Mouse (Mus musculus): Measurements from ENCODE around the gene Nsmce1.

The Nsmce1 gene

DNA sequence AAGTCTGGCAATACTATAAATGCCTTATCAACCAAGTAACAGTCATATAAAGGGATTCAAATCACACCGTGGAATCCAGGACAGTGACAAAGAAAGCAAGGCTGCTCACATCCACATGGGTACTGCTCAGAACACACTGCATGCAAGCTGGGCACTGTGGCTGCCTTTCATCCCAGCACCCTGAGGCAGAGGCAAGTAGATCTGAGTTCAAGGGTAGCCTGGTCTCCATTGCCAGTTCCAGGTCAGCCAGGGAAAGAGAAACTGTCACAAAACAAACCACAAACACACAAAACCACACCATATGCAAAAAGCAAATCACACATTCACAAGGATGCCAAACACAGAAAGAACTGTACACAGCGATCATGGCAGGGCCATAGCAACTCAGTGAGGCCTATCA, 1.8 kb downstream of the Nsmce1 start:
- DNase-seq (ENCODE audit: low spot score) = no peak

DNA sequence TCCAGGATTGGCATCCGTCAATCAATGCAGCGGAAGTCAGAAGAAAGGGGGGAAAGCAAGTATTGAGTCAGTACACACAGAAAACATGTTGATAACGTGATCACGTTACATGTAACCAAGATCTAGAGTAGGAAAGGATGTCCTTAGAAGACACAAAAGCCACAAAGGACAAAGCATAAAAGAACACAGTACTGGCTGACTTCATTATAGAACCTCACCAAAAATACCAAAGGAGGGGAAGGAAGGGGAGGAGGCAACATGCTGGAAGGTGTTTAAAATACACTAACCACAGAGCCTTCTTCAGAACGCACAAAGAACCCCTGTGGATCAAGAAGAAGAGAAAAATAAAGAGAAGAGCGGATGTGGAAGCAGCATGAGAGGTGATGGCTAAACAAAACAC, 2.7 kb downstream of the Nsmce1 start:
- DNase-seq (ENCODE audit: low spot score) = no peak

DNA sequence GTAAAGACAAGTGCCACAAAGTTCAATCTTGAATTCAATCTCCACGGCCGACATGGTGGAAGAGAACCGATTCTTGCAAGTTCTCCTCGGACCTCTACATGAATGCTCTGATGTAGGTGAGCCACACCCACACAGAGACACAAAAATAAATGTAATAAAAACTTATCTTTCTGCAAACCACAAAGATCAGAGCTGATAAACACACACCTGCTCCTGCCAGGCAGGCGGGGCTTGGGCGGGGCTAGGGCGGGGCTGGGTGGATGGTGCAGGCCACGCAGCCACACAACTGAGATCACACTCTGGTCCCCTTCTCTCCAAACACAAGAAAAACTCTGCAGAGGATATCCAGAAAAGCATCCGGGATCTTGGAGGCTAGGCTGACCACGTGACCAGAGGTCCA, 4.3 kb downstream of the Nsmce1 start:
- no peak for DNase-seq (ENCODE audit: low spot score)

DNA sequence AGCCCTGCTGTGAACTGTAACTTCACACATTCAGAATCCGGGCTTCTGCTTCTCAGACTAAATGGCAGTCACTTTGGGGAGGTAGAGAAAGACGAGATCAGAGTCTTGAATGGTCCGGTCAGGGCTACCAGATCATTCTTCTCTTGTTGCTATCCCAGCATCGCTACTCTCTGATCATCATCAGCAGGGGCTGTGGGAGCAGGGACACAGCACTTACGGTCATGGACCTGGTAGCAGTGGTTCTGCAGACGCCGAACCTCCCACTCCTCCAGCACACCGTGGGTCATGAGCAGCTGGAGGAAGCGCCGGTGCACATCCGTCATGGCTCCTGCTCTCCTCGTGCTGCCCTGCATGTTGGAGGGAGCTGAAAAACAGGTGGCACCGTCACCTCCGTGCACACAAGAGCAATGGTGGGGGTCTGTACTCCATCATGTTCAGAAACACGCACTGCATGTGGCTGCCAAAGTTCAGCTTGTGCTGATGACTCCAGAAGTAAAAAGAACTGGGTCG, 5.2 kb downstream of the Nsmce1 start:
- DNase-seq (ENCODE audit: low spot score) = no peak

DNA sequence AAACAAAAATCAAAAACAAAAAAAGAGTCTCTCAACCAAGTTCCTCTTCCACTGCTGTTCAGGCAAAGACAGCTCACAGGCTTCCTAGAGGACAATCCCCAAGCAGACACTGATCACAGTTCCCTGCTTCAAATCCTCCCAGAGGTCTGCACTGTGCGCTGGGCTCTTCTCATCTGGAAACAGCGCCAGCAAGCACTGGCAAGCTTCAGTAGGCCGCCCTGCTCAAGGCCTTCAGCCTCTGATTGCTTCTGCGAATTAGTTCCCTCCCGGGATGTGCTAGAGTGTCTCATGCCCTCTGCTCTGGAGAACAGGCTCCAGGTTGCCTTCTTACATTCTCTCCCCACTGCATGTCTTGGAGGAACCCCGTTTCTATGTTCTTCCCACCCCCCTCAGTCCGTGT, 6.6 kb downstream of the Nsmce1 start:
- no peak for DNase-seq (ENCODE audit: low spot score)

DNA sequence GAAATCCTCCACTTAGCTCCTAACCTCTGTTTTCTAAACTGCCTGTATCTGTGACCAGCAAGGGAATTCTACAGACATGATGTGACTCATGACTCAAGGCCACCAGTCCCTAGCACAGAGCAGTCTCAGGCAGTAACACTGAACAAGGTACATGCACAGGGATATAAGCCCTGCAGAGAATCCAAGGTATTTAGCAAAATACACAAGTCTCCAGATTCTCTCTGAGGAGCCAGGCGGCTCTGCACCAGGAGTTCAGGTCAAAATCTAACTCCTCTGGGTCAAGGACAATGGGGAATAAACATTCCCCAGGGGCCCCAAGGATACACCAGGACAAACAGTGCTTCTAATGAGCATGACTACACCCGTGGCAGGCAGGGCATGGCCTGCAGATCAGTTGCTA, 8.5 kb downstream of the Nsmce1 start:
- no peak for DNase-seq (ENCODE audit: low spot score)

DNA sequence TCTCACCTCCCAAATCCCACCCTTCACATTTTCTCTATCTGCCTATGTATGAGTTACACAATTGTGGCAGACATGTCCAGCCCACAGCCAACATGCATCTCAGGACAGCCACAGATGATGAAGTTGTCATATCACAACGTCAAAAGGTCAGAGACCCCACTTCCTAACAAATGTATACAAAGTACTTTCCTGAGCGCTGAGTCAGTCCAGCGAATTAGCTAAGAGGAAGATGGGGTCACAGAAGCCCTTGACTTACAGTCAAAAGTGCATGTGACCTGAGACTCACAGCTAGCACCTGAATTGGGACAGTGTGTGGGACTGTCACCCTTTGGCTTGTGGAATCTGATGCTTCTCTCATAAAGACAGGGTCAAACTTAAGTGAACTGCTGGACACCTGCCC, 9.1 kb downstream of the Nsmce1 start:
- DNase-seq (ENCODE audit: low spot score) = no peak

DNA sequence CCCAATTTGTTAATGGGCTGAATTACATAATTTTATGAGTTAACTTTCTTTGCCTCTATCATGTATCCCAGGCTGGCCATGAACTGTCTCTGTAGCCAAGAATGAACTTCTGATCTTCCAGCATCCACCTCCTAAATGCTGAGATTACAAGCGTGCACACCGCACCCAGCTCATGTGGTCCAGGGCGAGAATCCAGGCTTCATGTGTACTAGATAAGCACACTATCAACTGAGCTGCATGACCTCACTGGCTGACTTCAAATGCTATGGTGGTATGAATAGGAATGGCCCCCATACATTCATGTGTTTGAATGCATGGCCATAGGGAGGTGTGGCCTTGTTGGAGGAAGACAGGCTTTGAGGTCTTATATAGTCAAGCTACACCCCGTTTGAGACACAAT, 10.9 kb downstream of the Nsmce1 start:
- DNase-seq (ENCODE audit: low spot score) = no peak

DNA sequence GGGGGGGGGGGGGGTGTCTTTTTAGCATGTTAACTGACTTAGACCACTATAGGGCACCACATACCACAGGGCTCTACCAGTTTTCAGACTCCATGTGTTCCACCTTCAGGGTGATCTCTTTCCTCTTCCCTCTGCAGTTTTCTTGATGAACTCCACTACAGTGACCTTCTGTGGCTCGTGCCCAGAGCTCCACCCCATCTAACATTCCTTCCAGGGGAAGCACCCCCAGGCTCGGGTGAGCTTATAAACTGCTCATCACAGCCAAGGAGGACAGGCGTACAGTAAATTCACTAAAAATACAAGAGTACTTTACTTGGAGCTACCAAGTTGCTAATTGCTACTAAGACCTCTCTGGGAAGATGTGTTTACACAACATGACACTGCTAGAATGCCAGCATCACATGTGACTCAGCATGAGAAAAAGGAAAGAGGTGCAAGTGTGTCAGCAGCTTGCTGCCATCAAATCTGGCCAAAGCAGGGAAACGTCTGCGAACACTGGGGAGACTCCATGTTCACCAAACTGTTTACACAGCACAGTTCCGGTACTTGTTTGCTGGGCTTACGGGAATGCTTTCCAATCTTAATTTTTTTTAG, 12.9 kb downstream of the Nsmce1 start:
- DNase-seq (ENCODE audit: low spot score) = no peak

DNA sequence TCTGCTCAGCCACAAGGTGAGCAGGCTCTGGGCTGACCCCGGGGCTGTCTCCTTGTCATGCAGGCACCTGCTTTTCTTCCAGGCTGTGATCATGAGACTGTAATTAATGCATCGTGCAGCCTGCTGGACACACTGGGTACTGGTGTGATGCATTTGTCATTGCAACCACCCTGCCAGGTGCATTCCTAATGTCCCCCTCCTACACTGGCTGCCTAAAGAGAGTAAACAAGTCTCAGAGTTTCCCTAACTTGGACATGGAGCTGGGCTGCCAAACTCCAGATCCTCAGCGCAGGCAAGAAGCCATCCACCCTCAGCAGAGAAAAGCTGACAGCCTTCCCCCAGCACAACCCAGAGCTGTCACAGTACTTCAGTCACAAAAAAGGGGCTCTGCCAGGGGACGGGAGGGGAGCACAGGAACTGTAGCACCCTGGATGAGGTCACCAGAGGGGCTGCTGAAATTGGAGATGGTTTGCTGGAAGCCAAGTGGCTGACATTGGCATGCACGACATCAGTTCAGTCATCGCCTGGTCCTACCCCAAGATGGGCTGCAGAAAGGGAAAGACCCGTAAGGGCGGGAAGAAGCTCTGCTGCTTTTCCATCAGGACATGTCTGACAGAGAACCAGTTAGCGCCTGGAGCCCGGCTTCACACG, 15.7 kb downstream of the Nsmce1 start:
- DNase-seq (ENCODE audit: low spot score) = no peak

DNA sequence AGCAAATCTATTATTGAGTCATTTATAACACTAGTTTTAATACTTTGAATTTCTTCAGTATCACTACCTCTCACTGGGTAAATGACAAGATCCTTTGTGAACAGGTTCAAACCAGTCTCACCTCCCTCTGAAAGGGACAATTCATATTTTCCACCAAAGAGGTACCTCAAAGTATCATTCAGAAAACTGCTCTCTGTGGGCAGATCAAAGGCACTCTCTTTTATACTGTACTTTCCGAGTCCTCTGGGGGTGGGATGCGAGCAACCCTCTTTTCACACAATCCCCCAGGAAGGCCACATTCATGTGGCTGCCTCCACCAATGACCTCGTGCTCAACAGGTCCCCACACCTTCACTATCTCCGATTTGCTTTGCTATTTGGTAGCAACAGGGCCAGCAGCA, 16.9 kb downstream of the Nsmce1 start:
- DNase-seq (ENCODE audit: low spot score) = no peak

DNA sequence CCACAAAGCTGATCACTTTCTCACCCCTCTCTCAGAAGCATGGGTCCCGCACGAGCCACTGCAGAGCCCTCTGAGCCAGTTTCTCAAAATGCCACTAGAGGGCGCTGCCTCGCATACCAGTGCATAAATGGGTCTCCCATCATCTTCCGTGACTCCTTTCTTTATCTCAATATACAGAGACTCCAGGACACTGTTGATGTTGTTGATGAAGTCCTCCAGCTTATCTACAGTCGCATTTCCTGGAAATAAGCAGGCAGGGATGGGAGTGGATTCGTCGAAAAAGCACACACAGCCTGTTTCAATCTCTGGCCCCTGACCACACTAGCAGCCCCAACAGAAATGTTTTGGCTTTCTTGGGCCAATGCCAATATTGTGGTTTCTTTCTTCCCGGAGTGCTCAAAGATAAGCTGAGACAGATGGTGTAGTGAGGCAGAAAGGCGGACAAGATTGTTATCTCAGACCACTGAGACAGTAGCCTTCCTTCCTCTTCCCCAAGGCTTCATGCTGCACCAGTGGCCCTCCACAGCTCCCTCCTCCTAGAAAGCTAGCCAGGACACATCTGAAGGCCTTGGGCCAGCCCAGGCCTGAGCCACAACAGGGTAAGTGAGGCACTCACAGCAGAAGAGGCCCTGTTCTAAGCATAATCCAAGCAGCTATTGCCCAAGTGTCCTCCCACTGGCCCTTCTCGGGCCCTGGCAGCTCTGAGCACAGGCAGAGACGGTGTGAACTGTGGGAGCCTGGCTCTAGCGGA, 19.2 kb downstream of the Nsmce1 start:
- DNase-seq (ENCODE audit: low spot score) = peak; percentile 87

DNA sequence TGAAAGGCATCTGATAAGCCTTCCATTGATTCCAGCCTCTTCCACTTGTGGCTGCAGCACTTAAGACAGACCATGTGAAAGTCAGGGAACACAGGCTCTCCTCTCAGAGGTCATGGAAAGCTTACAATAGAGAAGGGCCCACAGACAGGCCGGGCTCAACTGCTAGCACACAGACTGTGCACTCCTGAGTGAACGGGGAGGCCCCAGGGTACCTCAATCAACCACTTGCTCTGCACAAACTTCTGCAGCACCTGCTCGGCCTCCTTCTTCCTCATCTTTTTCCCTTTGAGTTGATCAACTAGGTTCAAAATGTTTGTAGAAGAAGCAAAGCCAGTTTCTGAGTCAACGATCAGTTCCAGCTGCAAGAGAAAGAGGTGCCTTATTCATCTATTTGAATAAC, 20.5 kb downstream of the Nsmce1 start:
- DNase-seq (ENCODE audit: low spot score) = no peak

DNA sequence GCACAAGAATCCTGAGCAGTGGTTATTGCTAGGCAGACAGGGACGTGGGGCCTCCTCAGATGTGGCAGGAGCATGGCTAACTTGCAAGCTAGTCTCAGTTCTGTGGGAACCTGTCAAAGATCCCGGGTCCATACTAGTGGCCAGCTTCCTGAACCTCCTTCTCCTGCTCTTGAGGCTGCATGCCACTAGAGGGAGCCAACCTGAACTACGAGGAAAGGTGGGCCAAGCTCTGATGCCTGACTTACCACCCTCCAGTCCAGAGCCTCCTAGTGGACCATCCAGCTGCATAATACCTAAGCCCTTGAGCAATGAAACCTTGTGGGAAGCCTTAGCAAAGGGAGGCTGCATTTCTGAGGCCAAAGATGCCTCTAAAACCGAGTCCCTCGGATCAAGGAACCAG, 21.5 kb downstream of the Nsmce1 start:
- peak; percentile 86 for DNase-seq (ENCODE audit: low spot score)

DNA sequence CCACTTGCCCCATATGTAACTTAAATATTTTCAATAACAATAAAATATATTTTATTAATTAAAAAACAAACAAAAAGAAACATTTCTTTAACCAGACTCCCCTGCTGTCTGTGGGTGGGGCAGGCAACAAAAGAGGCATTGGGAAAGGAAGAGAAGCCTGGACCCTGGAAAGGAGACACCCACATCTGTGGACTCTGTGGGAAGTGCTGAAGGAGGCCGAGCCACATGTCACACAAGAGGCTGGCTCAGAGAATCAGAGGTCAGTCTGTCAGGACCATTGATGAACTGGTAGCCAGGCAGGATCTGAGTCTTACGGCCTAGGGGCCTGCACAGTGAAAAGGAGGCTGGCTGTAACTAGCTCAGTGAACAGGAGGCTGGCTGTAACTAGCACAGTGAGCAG, 29.2 kb downstream of the Nsmce1 start:
- no peak for DNase-seq (ENCODE audit: low spot score)

DNA sequence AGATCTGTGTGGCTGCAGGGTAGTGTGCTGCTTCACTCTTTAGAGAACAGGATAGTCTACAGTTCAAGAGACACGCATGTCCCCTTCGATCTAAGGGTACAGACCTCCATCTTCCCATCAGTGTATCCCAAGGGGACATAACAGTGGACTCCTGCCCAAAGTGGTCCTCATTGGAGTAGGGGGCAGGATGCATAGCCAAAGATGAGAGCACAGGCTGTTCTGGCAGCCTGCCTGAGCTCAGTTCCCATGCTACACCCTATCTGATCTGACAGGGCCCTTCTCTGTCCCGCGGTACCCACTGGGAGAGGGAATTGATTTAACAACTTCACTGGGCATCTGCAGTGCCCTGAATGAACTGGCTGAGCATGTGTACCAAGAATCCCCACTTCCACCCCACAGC, 37.7 kb downstream of the Nsmce1 start:
- no peak for DNase-seq (ENCODE audit: low spot score)

DNA sequence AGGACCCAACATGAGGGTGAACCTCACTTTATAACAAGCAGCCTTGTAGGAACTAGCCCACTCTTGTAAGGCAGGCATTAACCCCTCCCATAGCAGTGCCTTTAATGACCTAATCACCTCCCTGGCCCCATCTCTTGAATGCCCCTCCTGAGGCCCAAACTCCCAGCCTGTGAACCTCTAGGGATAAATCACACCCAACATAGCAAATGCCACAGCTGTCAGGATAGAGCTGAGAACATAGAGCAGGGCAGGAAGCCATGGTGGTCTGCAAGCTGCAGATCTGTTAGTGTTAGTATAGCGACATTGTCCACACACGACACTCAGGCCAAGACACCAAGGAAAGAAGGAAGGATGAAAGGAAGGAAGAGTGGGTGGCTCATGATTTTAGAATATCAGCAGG, 40.3 kb downstream of the Nsmce1 start:
- DNase-seq (ENCODE audit: low spot score) = no peak

DNA sequence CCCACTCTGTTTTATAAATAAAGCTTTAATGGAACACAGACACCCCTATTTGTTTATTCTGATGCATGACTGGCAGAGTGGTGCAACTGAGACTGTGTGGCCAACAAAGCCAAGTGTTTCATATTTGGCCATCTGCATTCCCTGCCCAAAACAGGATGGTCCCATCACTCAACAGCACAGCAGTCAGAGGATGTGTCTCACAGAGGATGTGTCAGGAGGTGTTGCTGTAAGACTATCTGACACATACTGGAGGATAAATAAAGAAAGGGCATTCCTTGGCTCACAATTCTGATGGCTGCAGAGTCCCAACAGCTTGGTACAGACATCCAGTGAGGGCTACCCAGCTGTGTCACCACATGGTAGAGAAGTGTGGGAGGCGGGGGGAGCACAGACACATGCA, 40.7 kb downstream of the Nsmce1 start:
- no peak for DNase-seq (ENCODE audit: low spot score)

DNA sequence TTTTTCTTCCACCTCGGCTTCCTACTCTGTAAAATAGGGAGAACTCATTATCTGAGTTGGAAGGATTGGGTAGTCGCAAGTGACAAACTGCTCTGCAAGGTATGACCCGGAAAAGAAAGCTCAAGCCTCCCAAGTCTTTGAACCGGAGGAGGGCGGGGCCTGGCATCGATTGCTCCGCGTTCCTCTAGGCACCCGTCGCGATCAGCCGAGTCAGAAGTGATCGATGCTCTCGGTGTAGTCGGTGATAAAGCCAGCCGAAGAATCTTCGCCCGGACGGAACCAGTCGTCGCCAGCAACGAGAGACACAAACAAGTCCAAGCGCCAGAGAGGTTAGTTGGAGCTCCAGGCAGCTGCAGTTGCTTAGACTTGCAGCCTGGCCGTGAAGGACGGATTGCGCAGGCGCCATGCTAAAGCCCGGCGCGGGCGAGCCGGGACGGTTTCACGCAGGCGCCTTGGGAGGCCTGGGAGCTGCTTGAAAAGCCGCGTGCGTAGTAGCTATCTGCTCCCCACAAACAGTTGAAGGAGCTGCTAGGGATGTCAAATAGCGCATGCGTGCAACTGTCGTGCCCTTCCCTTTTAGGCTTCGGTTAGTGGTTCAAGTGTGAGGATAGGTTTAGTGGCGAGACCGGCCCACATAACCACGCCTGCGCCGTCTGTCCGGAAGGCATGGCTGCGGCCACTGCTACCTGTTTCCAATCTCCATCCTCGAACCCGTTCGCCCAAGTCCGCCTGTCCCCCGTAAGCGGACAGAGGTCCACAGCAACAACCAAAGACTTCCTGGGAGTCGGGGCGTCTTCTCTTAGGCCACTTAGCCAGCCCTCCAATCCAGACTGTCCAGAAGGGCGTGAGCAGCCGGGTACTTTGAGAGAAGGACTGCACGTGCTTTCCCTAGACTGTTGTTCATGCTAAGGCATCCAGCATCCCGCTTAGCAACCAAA, 46.7 kb downstream of the Nsmce1 start, which contains the start of gene Kdm8:
TSS of gene Kdm8 (plus strand) at position 213 of the 938 bp plus-strand sequence.
- peak; percentile 97 for DNase-seq (ENCODE audit: low spot score)

DNA sequence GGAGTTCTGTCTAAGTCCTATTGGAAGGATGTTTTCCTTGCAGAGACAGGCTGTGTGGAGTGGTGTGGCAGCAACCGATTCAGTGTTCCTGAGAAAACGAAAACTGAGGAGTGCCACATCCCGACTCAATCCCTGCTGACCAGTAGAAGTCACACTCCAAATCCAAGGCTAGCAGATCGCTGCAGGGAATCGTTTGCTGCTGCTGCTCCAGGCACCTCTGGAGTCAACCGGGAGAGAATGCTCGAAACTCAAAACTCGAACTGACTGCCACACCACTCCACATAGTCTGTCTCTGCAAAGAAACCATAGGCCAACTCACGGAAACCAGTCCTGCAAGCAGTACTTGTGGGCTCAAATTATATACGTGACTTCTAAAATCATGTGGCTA, 47.3 kb downstream of the Nsmce1 start:
- no peak for DNase-seq (ENCODE audit: low spot score)

DNA sequence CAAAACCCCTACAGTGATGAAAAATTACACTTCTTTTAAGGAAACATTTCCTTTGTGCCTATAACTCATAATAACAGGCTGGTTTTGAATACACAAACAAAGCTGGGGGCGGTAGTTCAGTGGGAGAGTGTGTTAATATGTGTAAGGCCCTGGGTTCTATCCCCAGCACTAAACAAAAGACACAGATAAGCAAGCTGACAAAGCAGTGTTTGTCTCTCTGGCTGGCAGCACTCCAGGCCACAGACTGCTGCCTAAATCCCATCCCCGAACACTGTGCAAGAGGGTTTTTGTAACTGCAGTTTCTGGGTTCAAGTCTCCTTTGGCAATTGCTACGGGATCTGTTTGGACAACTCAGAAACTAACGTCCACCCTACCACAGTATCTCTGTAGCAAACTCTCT, 49.1 kb downstream of the Nsmce1 start:
- DNase-seq (ENCODE audit: low spot score) = no peak

DNA sequence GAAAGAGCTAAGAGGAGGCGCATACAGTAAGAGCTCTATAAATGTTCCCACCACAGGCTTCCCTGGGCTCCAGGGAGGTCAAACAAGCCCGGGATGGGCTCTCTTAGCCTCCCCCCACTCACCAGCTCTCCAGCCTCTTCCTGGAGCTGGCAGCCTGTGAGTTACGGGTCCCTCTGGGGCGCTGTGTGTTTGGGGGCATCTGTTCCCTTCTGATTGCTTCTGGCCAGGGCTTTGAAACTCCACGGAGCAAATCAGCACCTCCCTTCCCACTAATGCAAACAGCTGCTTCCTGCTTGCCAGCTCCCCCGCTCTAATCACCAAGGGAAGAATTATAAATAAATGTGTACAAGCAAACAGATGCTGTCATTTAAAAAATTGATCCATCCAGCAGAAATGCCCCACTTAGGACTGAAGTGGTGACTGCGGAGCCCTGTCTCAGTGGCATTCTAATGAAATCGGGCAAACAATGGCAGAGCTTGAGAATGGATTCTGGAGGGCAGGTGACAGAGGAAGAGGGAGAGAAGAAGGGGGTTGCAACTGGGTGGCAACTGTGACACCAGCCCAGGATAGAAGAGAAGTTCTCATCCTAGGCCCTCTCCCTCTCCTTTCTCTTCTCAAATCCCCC, 56.6 kb downstream of the Nsmce1 start:
- DNase-seq (ENCODE audit: low spot score) = no peak

Measured in embryo, embryonic 10 days (tissue).